Mouse (Mus musculus) olfactory bulb, adult 2 months (tissue): Measurements from ENCODE around the gene Selenow. TPM values are rescaled to one million over a fixed set of nuclear protein-coding genes. Genes with fewer than 3 reads are reported as not detected.

Source experiments
- H3K27ac ChIP-seq: fragments of 200-500 bp; 2 replicates; pipeline ENCODE4 v1.5.1; 2012; ENCODE audit warnings: low read depth, low read length; ENCODE audit not compliant: insufficient read depth
- H3K4me1 ChIP-seq: fragments of 200-500 bp; 2 replicates; pipeline ENCODE4 v1.6.1; 2012; ENCODE audit warnings: low read length; ENCODE audit not compliant: control insufficient read depth, insufficient read depth
- H3K4me3 ChIP-seq: fragments of 200-500 bp; 2 replicates; pipeline ENCODE4 v1.5.1; 2012; ENCODE audit warnings: mild to moderate bottlenecking, low read depth, low read length, moderate library complexity; ENCODE audit not compliant: insufficient read depth
- CTCF ChIP-seq: fragments of 200-500 bp; IDR thresholded peaks from 2 replicates; pipeline ENCODE4 v1.5.1; 2012; ENCODE audit warnings: low read depth, mild to moderate bottlenecking, low read length, moderate library complexity; ENCODE audit not compliant: insufficient read depth
- POLR2A ChIP-seq: fragments of 200-500 bp; IDR thresholded peaks from 2 replicates; pipeline ENCODE4 v1.6.1; 2012; ENCODE audit warnings: mild to moderate bottlenecking, low read depth, low read length, moderate library complexity; ENCODE audit not compliant: insufficient read depth
- WGBS: fragments of 180-500 bp; shearing (Covaris S2); methylation state at CpG from one replicate; pipeline ENCODE4 v1.1.7; 2018; 5-methylcytosine and 5-hydroxymethylcytosine counted together
- polyA plus RNA-seq: library from polyadenylated mRNA; stranded (reverse); fragments of >200 nt; gene quantifications from 2 replicates; pipeline ENCODE4 v1.2.4, GENCODE M21; 2012; ENCODE audit warnings: low replicate concordance; ENCODE audit not compliant: missing spikeins, insufficient read depth, insufficient read length

The Selenow gene
- polyA plus RNA-seq, 1 experiment, result 430 TPM

- H3K4me1 ChIP-seq, result peaks cover 2% of the 10 kb centered on the region; the same call in 1 of the 2 replicates
- TF ChIP-seq CTCF (no peak), POLR2A (no peak)
- no peak overlapping the region for H3K27ac ChIP-seq
- WGBS, result 81% methylated on average over 2 of the region's 2 CpGs
- no peak overlapping the region for H3K4me3 ChIP-seq
Observed at GRCm38 (mm10) chr7:15914751-15915150, 7.5 kb downstream of the Selenow start.

DNA sequence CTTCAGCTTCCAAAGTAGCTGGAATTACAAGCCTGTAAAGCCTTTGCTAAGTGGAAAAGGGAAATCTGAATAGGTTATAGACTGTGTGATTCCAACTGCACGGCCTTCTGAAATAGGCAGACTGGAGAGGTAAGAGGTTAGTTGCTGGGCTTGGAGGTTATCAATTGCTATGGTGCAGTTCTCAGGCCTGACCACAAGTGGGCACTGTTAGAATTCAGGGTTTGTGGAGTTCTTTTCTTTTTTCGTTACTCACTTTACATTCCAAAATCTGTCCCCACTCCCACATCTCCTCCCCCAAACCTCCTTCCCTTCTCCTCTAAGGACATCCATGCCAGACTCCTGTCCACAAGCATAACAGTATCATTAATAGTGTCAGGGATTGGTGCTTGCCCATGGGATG lies 8.0 kb downstream of the Selenow start:
- no peak overlapping the region for H3K4me3 ChIP-seq
- H3K4me1 ChIP-seq, result no peaks in the 10 kb centered on the region; the same call in 1 of the 2 replicates
- TF ChIP-seq POLR2A, result no peak
- TF ChIP-seq CTCF, result no peak
- no peak overlapping the region for H3K27ac ChIP-seq
- 32% methylated on average over 2 of the region's 2 CpGs for WGBS

DNA sequence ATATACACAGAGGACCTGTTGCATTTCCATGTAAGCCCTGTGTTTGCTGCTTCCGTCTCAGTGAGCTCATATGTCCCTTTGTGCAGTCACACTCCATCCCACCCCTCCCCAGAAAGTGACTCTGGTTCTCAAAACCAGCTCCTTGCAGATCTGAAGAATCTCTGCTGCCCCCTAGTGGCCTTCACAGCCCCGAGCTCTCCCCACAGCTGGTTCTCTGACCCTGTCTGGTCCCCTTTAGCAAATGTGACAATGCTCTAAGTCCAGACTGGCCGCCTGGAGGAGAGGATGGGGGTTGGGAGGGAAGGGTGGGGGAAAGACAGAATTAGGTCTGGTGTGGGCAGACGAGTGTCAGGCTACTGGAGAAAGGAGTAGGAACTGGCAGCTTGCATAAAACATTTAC lies 10.0 kb downstream of the Selenow start:
- Histone ChIP-seq H3K4me3 (no peak overlapping the region), H3K4me1 (no peaks in the 10 kb centered on the region; the same call in 1 of the 2 replicates), H3K27ac (no peak overlapping the region)
- under 1% methylated on average over 4 of the region's 4 CpGs for WGBS
- TF ChIP-seq POLR2A (no peak), CTCF (peak; percentile 68)

- no peaks in the 10 kb centered on the region; the same call in 1 of the 2 replicates for H3K4me1 ChIP-seq
- H3K4me3 ChIP-seq, result no peak overlapping the region
- H3K27ac ChIP-seq, result no peak overlapping the region
- TF ChIP-seq CTCF, result no peak
- no peak for TF ChIP-seq POLR2A
- WGBS, result 83% methylated on average over 5 of the region's 5 CpGs
Observed at GRCm38 (mm10) chr7:15910521-15910920, 11.7 kb downstream of the Selenow start.

DNA sequence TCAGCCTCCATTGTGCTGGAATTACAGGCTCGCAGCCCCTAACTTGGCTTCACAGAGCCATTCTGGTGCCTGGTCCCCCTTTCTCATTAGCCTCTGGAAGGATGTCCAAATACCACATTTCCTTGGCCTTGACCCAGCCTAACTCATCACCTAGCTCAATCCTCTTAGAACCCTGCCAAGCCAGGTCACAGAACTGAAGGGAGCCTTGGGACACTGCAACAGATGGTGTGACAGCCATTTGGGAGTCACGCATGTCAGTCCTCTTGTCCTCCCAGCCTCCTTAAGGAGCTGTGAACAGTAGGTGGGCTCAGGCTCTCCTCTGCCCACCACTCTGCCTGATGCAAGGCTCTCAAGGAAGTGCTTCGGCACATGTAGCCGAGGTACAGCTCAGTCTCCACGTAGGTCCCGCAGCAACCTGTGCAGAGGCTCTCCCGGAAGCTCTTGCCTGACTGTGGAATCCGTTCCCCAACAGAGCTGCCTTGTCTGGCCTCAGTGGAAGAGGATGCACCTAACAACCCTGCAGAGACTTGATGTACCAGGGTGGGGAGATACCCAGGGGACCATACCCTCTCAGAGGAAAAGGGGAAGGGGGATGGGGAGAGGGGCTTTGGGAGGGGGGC lies 14.1 kb downstream of the Selenow start:
- no peak for TF ChIP-seq POLR2A
- no peak overlapping the region for H3K4me3 ChIP-seq
- no peak overlapping the region for H3K27ac ChIP-seq
- WGBS, result 80% methylated on average over 8 of the region's 8 CpGs
- no peaks in the 10 kb centered on the region; the same call in 1 of the 2 replicates for H3K4me1 ChIP-seq

DNA sequence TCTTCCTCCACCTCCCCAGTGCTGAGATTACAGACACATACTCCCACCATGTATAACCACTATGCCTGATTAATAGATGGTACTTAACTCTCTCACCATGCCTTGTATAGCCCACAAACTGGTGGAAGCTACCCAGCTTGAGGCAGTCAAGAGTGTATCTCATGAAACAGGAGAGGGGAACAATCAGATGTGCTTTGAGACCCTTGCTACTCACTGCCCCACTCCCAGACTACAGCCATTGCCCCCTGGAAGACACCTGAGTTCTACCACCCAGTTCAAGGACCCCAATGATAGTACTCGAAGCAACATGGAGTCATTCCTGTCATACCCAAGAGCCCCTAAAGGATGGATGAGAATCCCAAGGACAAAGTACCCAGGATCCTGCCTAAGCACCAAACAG lies 15.6 kb downstream of the Selenow start:
- Histone ChIP-seq H3K4me3 (no peak overlapping the region), H3K27ac (no peak overlapping the region), H3K4me1 (no peaks in the 10 kb centered on the region)
- no peak for TF ChIP-seq POLR2A
- TF ChIP-seq CTCF, result no peak
- WGBS, result 88% methylated on average over 1 of the region's 1 CpGs

- TF ChIP-seq CTCF, result no peak
- TF ChIP-seq POLR2A, result no peak
- H3K4me1 ChIP-seq, result no peaks in the 10 kb centered on the region
- 61% methylated on average over 7 of the region's 7 CpGs for WGBS
- no peak overlapping the region for H3K4me3 ChIP-seq
- no peak overlapping the region for H3K27ac ChIP-seq
Observed at GRCm38 (mm10) chr7:15905861-15906260, 16.3 kb downstream of the Selenow start.

GRCm38 (mm10) chr7:15901366-15902048 lies 20.7 kb downstream of the Selenow start:
- Histone ChIP-seq H3K27ac (no peak overlapping the region), H3K4me1 (no peaks in the 10 kb centered on the region), H3K4me3 (no peak overlapping the region)
- no peak for TF ChIP-seq POLR2A
- no peak for TF ChIP-seq CTCF
- 78% methylated on average over 9 of the region's 9 CpGs for WGBS

DNA sequence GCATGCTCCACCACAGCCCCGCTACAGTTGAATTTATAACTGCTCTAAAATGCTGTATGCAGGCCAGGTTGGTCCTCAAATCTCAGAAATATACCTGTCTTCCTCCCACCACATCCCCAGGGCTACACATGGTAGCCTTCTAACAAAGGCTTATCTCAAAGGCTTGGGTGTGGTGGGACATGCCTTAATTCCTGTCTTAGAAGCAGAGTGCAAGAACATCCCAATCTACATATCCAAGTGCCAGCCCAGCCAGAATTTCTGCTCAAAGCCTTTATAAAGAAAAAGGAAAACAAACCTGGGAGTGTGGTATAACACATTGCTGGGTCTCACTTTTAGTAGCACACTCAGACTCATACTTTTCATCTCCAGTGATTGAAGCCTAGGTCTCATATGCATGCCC lies 28.0 kb downstream of the Selenow start:
- 72% methylated on average over 1 of the region's 1 CpGs for WGBS
- Histone ChIP-seq H3K4me3 (no peak overlapping the region), H3K4me1 (no peaks in the 10 kb centered on the region), H3K27ac (no peak overlapping the region)
- no peak for TF ChIP-seq POLR2A
- TF ChIP-seq CTCF, result no peak
